Mouse (Mus musculus) c-Kit-positive CD71-positive TER-119-negative erythroid progenitor cells, embryonic 14.5 days (primary cell): ENCODE data around the gene Defa36.
"Not testable (repeated sequence)": the region's sequence is repeated elsewhere in the genome, so short reads cannot be mapped to it uniquely, and the experiment has no call there.

Experiments used
- DNase-seq: peaks from one replicate; pipeline ENCODE4 v3.0.0-alpha.2; 2013; ENCODE audit warnings: low read depth

Defa36 gene

DNA sequence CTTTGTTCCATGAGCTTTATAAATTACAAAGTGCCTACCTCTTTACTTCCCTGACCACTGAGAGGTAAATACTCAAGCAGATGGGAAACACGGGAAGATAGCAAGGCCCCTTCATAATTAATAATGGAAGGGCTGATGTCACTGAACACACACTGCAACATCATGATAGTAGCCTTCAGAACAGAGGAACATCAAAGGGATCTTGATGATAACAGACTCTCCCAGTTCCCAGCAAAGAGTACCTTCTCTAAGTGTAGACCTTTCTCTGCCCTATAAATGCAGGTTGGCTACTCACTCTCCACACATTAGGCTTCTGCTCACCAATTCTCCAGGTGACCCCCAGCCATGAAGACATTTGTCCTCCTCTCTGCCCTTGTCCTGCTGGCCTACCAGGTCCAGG, at the start of gene Defa36:
TSS of gene Defa36 (plus strand) at position 301 of the 400 bp plus-strand sequence.
- DNase-seq, result not testable (repeated sequence)

DNA sequence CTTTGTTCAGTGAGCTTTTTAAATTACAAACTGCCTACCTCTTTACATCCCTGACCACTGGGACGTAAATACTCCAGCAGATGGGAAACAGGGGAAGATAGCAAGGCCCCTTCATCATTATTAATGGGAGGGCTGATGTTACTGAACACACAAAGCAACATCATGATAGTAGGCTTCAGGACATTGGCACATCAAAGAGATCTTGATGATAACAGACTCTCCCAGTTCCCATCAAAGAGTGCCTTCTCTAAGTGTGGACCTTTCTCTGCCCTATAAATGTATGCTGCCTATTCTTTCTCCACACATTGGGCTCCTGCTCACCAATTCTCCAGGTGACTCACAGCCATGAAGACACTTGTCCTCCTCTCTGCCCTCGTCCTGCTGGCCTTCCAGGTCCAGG, 49.0 kb upstream of the Defa36 start, which contains the start of gene Defa2:
TSS of gene Defa2 (plus strand) at position 301 of the 400 bp plus-strand sequence.
- DNase-seq, result not testable (repeated sequence)

DNA sequence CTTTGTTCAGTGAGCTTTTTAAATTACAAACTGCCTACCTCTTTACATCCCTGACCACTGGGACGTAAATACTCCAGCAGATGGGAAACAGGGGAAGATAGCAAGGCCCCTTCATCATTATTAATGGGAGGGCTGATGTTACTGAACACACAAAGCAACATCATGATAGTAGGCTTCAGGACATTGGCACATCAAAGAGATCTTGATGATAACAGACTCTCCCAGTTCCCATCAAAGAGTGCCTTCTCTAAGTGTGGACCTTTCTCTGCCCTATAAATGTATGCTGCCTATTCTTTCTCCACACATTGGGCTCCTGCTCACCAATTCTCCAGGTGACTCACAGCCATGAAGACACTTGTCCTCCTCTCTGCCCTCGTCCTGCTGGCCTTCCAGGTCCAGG, 35.7 kb upstream of the Defa36 start, which contains the start of gene Defa33:
TSS of gene Defa33 (plus strand) at position 301 of the 400 bp plus-strand sequence.
- not testable (repeated sequence) for DNase-seq

DNA sequence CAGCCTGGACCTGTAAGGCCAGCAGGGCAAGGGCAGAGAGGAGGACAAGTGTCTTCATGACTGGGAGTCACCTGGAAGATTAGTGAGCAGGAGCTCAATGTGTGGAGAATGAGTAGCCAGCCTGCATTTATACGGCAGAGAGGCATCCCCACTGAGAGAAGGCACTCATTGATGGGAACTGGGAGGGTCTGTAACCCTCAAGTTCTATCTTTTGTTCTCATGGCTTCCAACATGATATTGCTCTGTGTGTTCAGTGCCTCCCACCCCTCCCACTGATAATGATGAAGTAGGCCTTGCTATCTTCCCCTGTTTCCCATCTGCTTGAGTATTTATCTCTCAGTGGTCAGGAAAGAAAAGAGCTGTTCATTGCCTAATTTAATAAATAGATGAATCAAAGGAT, 29.2 kb downstream of the Defa36 start, which contains the start of gene Gm7849:
TSS of gene Gm7849 (minus strand) at position 101 of the 400 bp plus-strand sequence.
- DNase-seq, result not testable (repeated sequence)
